Mouse (Mus musculus) heart, embryonic 16.5 days (tissue): ENCODE measurements around the gene Foxp1. TPM values are rescaled to one million over a fixed set of nuclear protein-coding genes. Genes with fewer than 3 reads are reported as not detected.
A peak's percentile ranks its signal among the peaks of the same experiment; 100 is the strongest.

Experiments used
- ATAC-seq: fragments of 200-750 bp; cut with Nextera tagmentation; replicated peaks from 2 replicates; pipeline ENCODE4 v1.8.0; 2017; ENCODE audit warnings: moderate number of reproducible peaks; ENCODE audit not compliant: insufficient read depth, low FRiP score; ENCODE audit errors: extremely low read depth
- H3K27ac ChIP-seq: fragments of 300-500 bp; sonication (generic); 2 replicates; pipeline ENCODE4 v1.5.1; 2014; ENCODE audit warnings: mild to moderate bottlenecking, low read length, control low read depth, moderate library complexity
- H3K27me3 ChIP-seq: fragments of 300-500 bp; sonication (generic); 2 replicates; pipeline ENCODE4 v1.6.1; 2014; ENCODE audit warnings: low read length, mixed read lengths; ENCODE audit not compliant: control insufficient read depth, insufficient read depth
- H3K36me3 ChIP-seq: fragments of 300-500 bp; sonication (generic); 2 replicates; pipeline ENCODE4 v1.6.1; 2014; ENCODE audit not compliant: control insufficient read depth, insufficient read depth
- H3K4me1 ChIP-seq: fragments of 300-500 bp; sonication (generic); 2 replicates; pipeline ENCODE4 v1.6.1; 2014; ENCODE audit warnings: low read length, mixed read lengths; ENCODE audit not compliant: control insufficient read depth, insufficient read depth
- H3K4me2 ChIP-seq: fragments of 300-500 bp; sonication (generic); 2 replicates; pipeline ENCODE4 v1.6.1; 2014; ENCODE audit warnings: low read depth, mild to moderate bottlenecking, control low read depth, low read length
- H3K4me3 ChIP-seq: fragments of 300-500 bp; sonication (generic); 2 replicates; pipeline ENCODE4 v1.5.1; 2014; ENCODE audit warnings: mild to moderate bottlenecking, control low read depth, low read length
- H3K9ac ChIP-seq: fragments of 300-500 bp; sonication (generic); 2 replicates; pipeline ENCODE4 v1.6.1; 2014; ENCODE audit warnings: low read length, control low read depth
- H3K9me3 ChIP-seq: fragments of 300-500 bp; sonication (generic); replicated peaks from 2 replicates; pipeline ENCODE4 v1.6.1; 2016; ENCODE audit warnings: low read length; ENCODE audit not compliant: control insufficient read depth
- WGBS: fragments of 180-500 bp; shearing (Covaris S2); extraction: QIAGEN DNeasy Blood & Tissue Kit; methylation state at CpG from one replicate; pipeline ENCODE4 v1.1.7; 2014; 5-methylcytosine and 5-hydroxymethylcytosine counted together
- polyA plus RNA-seq: library from polyadenylated mRNA; unstranded; fragments of >200 nt; fragmentation: Nextera tagmentation; extraction: Ambion mirVana; gene quantifications from 2 replicates; pipeline ENCODE4 v1.2.1, GENCODE M21; 2015

The Foxp1 gene
- polyA plus RNA-seq, 1 experiment from 2014 or later = 59.0 TPM

- peak overlapping the region; percentile 93 for H3K4me3 ChIP-seq
- H3K27me3 ChIP-seq = no peaks in the 10 kb centered on the region
- H3K27ac ChIP-seq = peak overlapping the region; percentile 100
- peak overlapping the region; percentile 83 for H3K4me2 ChIP-seq
- peaks cover 7% of the 10 kb centered on the region for H3K4me1 ChIP-seq
- no peak for ATAC-seq
- 28% methylated on average over 10 of the region's 10 CpGs for WGBS
- H3K9me3 ChIP-seq = peaks cover 6% of the 10 kb centered on the region
- peak overlapping the region; percentile 98 for H3K9ac ChIP-seq
- peaks cover 6% of the 10 kb centered on the region; the same call in 1 of the 2 replicates for H3K36me3 ChIP-seq
These were observed 1.3 kb upstream of the Foxp1 start for GRCm38 (mm10) chr6:99523679-99524370.

GRCm38 (mm10) chr6:99523109-99523632 lies 650 bp upstream of the Foxp1 start:
- Histone ChIP-seq H3K27me3 (no peaks in the 10 kb centered on the region), H3K27ac (peak overlapping the region; percentile 100), H3K4me3 (peak overlapping the region; percentile 93), H3K4me2 (peak overlapping the region; percentile 83), H3K4me1 (peaks cover 7% of the 10 kb centered on the region), H3K36me3 (peaks cover 6% of the 10 kb centered on the region; the same call in 1 of the 2 replicates), H3K9me3 (peaks cover 6% of the 10 kb centered on the region), H3K9ac (peak overlapping the region; percentile 98)
- peak; percentile 46 for ATAC-seq
- under 1% methylated on average over 22 of the region's 22 CpGs for WGBS

- under 1% methylated on average over 64 of the region's 64 CpGs for WGBS
- Histone ChIP-seq H3K4me3 (peak overlapping the region; percentile 93), H3K9me3 (no peaks in the 10 kb centered on the region), H3K9ac (peak overlapping the region; percentile 98), H3K4me1 (peaks cover 7% of the 10 kb centered on the region), H3K36me3 (peaks cover under 1% of the 10 kb centered on the region; the same call in 1 of the 2 replicates), H3K4me2 (peak overlapping the region; percentile 83), H3K27me3 (no peaks in the 10 kb centered on the region), H3K27ac (peak overlapping the region; percentile 100)
- ATAC-seq = no peak; the same call in 1 of the 2 replicates
These were observed 721 bp downstream of the Foxp1 start for GRCm38 (mm10) chr6:99521641-99522358.

- H3K27ac ChIP-seq = peak overlapping the region; percentile 100
- peak overlapping the region; percentile 83 for H3K4me2 ChIP-seq
- no peaks in the 10 kb centered on the region for H3K27me3 ChIP-seq
- H3K9me3 ChIP-seq = no peaks in the 10 kb centered on the region
- H3K4me3 ChIP-seq = peak overlapping the region; percentile 93
- peak overlapping the region; percentile 98 for H3K9ac ChIP-seq
- peak; percentile 77 for ATAC-seq
- H3K4me1 ChIP-seq = peaks cover 7% of the 10 kb centered on the region
- H3K36me3 ChIP-seq = no peaks in the 10 kb centered on the region
- under 1% methylated on average over 49 of the region's 54 CpGs for WGBS
These were observed 1.4 kb downstream of the Foxp1 start for GRCm38 (mm10) chr6:99521038-99521640.

GRCm38 (mm10) chr6:99520676-99521037 lies 1.9 kb downstream of the Foxp1 start:
- Histone ChIP-seq H3K4me1 (peaks cover 7% of the 10 kb centered on the region), H3K36me3 (no peaks in the 10 kb centered on the region), H3K4me3 (peak overlapping the region; percentile 93), H3K27me3 (no peaks in the 10 kb centered on the region), H3K9ac (peak overlapping the region; percentile 98), H3K4me2 (peak overlapping the region; percentile 83), H3K27ac (peak overlapping the region; percentile 100), H3K9me3 (no peaks in the 10 kb centered on the region)
- 0% methylated on average over 11 of the region's 27 CpGs for WGBS
- peak; percentile 16 for ATAC-seq

- peak overlapping the region; percentile 98 for H3K9ac ChIP-seq
- peak overlapping the region; percentile 83 for H3K4me2 ChIP-seq
- no peaks in the 10 kb centered on the region for H3K27me3 ChIP-seq
- H3K36me3 ChIP-seq = no peaks in the 10 kb centered on the region
- H3K9me3 ChIP-seq = no peaks in the 10 kb centered on the region
- no peak for ATAC-seq
- peak overlapping the region; percentile 100 for H3K27ac ChIP-seq
- 9% methylated on average over 38 of the region's 38 CpGs for WGBS
- H3K4me1 ChIP-seq = peaks cover 7% of the 10 kb centered on the region
- H3K4me3 ChIP-seq = peak overlapping the region; percentile 93
These were observed 2.5 kb downstream of the Foxp1 start for GRCm38 (mm10) chr6:99519806-99520675.

- Histone ChIP-seq H3K4me2 (no peak overlapping the region), H3K27me3 (no peaks in the 10 kb centered on the region), H3K36me3 (no peaks in the 10 kb centered on the region), H3K4me3 (no peak overlapping the region), H3K27ac (no peak overlapping the region), H3K9ac (no peak overlapping the region), H3K4me1 (peaks cover 6% of the 10 kb centered on the region), H3K9me3 (no peaks in the 10 kb centered on the region)
- WGBS = 60% methylated on average over 4 of the region's 4 CpGs
- no peak for ATAC-seq
These were observed 3.5 kb downstream of the Foxp1 start for GRCm38 (mm10) chr6:99519052-99519451.

- ATAC-seq = no peak
- Histone ChIP-seq H3K9ac (no peak overlapping the region), H3K9me3 (no peaks in the 10 kb centered on the region), H3K4me3 (no peak overlapping the region), H3K4me1 (peaks cover 13% of the 10 kb centered on the region), H3K36me3 (no peaks in the 10 kb centered on the region), H3K27me3 (no peaks in the 10 kb centered on the region), H3K27ac (no peak overlapping the region), H3K4me2 (no peak overlapping the region)
- 87% methylated on average over 7 of the region's 7 CpGs for WGBS
These were observed 6.8 kb downstream of the Foxp1 start for GRCm38 (mm10) chr6:99515667-99516199.
